Mouse (Mus musculus) heart, embryonic 12.5 days (tissue): ENCODE results near the gene Prap1. TPM values are rescaled to one million over a fixed set of nuclear protein-coding genes. Genes with fewer than 3 reads are reported as not detected.
"Not testable (repeated sequence)": the region's sequence is repeated elsewhere in the genome, so short reads cannot be mapped to it uniquely, and the experiment has no call there.

Source experiments
- ATAC-seq: fragments of 200-750 bp; cut with Nextera tagmentation; 2 replicates; pipeline ENCODE4 v1.8.0; 2017; ENCODE audit warnings: moderate TSS enrichment, moderate library complexity; ENCODE audit not compliant: insufficient number of reproducible peaks, low FRiP score
- H3K27ac ChIP-seq: fragments of 300-500 bp; sonication (generic); 2 replicates; pipeline ENCODE4 v1.5.1; 2016; ENCODE audit warnings: mild to moderate bottlenecking, moderate library complexity; ENCODE audit not compliant: poor library complexity, severe bottlenecking
- H3K27me3 ChIP-seq: fragments of 300-500 bp; sonication (generic); replicated peaks from 2 replicates; pipeline ENCODE4 v1.6.1; 2016; ENCODE audit warnings: mild to moderate bottlenecking, moderate library complexity
- H3K36me3 ChIP-seq: fragments of 300-500 bp; sonication (generic); 2 replicates; pipeline ENCODE4 v1.6.1; 2016; ENCODE audit warnings: mild to moderate bottlenecking, moderate library complexity
- H3K4me1 ChIP-seq: fragments of 300-500 bp; sonication (generic); replicated peaks from 2 replicates; pipeline ENCODE4 v1.6.1; 2016; ENCODE audit warnings: mild to moderate bottlenecking
- H3K4me2 ChIP-seq: fragments of 300-500 bp; sonication (generic); 2 replicates; pipeline ENCODE4 v1.6.1; 2016; ENCODE audit warnings: mild to moderate bottlenecking, moderate library complexity
- H3K4me3 ChIP-seq: fragments of 300-500 bp; sonication (generic); 2 replicates; pipeline ENCODE4 v1.5.1; 2016; ENCODE audit warnings: mild to moderate bottlenecking
- H3K9ac ChIP-seq: fragments of 300-500 bp; sonication (generic); 2 replicates; pipeline ENCODE4 v1.6.1; 2016; ENCODE audit warnings: mild to moderate bottlenecking, moderate library complexity
- H3K9me3 ChIP-seq: fragments of 300-500 bp; sonication (generic); replicated peaks from 2 replicates; pipeline ENCODE4 v1.6.1; 2016; ENCODE audit warnings: mild to moderate bottlenecking, moderate library complexity
- WGBS: fragments of 180-500 bp; shearing (Covaris S2); methylation state at CpG from one replicate; pipeline ENCODE4 v1.1.7; 2016; 5-methylcytosine and 5-hydroxymethylcytosine counted together
- polyA plus RNA-seq: library from polyadenylated mRNA; unstranded; fragments of >200 nt; fragmentation: Nextera tagmentation; extraction: Ambion mirVana; gene quantifications from 2 replicates; pipeline ENCODE4 v1.2.1, GENCODE M21; 2016

Prap1 gene
- polyA plus RNA-seq, 1 experiment from 2014 or later = not detected

- peak within 1 kb of the TSS; percentile 86 for H3K4me2 ChIP-seq
- peaks cover 10% of the 10 kb centered on the region; the same call in 1 of the 2 replicates for H3K4me1 ChIP-seq
- peak within 1 kb of the TSS; percentile 84 for H3K27ac ChIP-seq
- 5% methylated on average over 28 of the region's 28 CpGs for WGBS
- peak within 1 kb of the TSS; percentile 80 for H3K4me3 ChIP-seq
- ATAC-seq = peak; percentile 97
- H3K9me3 ChIP-seq = peaks cover 3% of the 10 kb centered on the region; the same call in 1 of the 2 replicates
- H3K36me3 ChIP-seq = peaks cover 15% of the 10 kb centered on the region
- H3K9ac ChIP-seq = peak within 1 kb of the TSS; percentile 83
- H3K27me3 ChIP-seq = no peaks in the 10 kb centered on the region
These were observed 23.3 kb downstream of the Prap1 start, which contains the start of gene Echs1 for GRCm38 (mm10) chr7:140116329-140117054. TSS of gene Echs1 (minus strand) at chr7:140116476.

- Histone ChIP-seq H3K4me3 (no peak overlapping the region), H3K36me3 (no peaks in the 10 kb centered on the region), H3K4me1 (peaks cover 3% of the 10 kb centered on the region; the same call in 1 of the 2 replicates), H3K9ac (no peak overlapping the region), H3K4me2 (no peak overlapping the region), H3K27ac (no peak overlapping the region), H3K9me3 (peaks cover 3% of the 10 kb centered on the region; the same call in 1 of the 2 replicates), H3K27me3 (no peaks in the 10 kb centered on the region)
- ATAC-seq = no peak
- WGBS = 81% methylated on average over 2 of the region's 2 CpGs
These were observed 27.3 kb downstream of the Prap1 start for GRCm38 (mm10) chr7:140120484-140120883.

GRCm38 (mm10) chr7:140121338-140121910, 28.2 kb downstream of the Prap1 start:
- H3K36me3 ChIP-seq = no peaks in the 10 kb centered on the region
- H3K9ac ChIP-seq = no peak overlapping the region
- WGBS = 68% methylated on average over 13 of the region's 13 CpGs
- H3K27me3 ChIP-seq = no peaks in the 10 kb centered on the region
- no peak for ATAC-seq
- no peak overlapping the region for H3K4me2 ChIP-seq
- 0 out of 2 replicates have a peak, but pooled peaks cover 6% of the 10 kb centered on the region for H3K4me1 ChIP-seq
- H3K9me3 ChIP-seq = peaks cover 3% of the 10 kb centered on the region; the same call in 1 of the 2 replicates
- H3K27ac ChIP-seq = no peak overlapping the region
- no peak overlapping the region for H3K4me3 ChIP-seq

- H3K9ac ChIP-seq = no peak overlapping the region
- H3K27me3 ChIP-seq = no peaks in the 10 kb centered on the region
- peaks cover 3% of the 10 kb centered on the region; the same call in 1 of the 2 replicates for H3K4me1 ChIP-seq
- H3K4me2 ChIP-seq = no peak overlapping the region
- peaks cover 3% of the 10 kb centered on the region; the same call in 1 of the 2 replicates for H3K9me3 ChIP-seq
- H3K4me3 ChIP-seq = no peak overlapping the region
- H3K27ac ChIP-seq = no peak overlapping the region
- ATAC-seq = no peak
- no peaks in the 10 kb centered on the region for H3K36me3 ChIP-seq
- 16% methylated on average over 4 of the region's 4 CpGs for WGBS
These were observed 29.6 kb downstream of the Prap1 start for GRCm38 (mm10) chr7:140122765-140123164.

GRCm38 (mm10) chr7:140124382-140124781, 31.2 kb downstream of the Prap1 start:
- no peak overlapping the region for H3K4me3 ChIP-seq
- peaks cover 3% of the 10 kb centered on the region; the same call in 1 of the 2 replicates for H3K9me3 ChIP-seq
- no peak for ATAC-seq
- peaks cover 3% of the 10 kb centered on the region; the same call in 1 of the 2 replicates for H3K4me1 ChIP-seq
- H3K27me3 ChIP-seq = no peaks in the 10 kb centered on the region
- no peak overlapping the region for H3K4me2 ChIP-seq
- H3K9ac ChIP-seq = no peak overlapping the region
- WGBS = 81% methylated on average over 1 of the region's 1 CpGs
- H3K27ac ChIP-seq = no peak overlapping the region
- peaks cover 3% of the 10 kb centered on the region; the same call in 1 of the 2 replicates for H3K36me3 ChIP-seq

- Histone ChIP-seq H3K9ac (peak overlapping the region; percentile 80), H3K4me3 (peak overlapping the region; percentile 71), H3K4me2 (peak overlapping the region; percentile 80), H3K27me3 (no peaks in the 10 kb centered on the region), H3K36me3 (peaks cover 11% of the 10 kb centered on the region), H3K9me3 (no peaks in the 10 kb centered on the region), H3K4me1 (peaks cover 3% of the 10 kb centered on the region; the same call in 1 of the 2 replicates), H3K27ac (no peak overlapping the region)
- peak; percentile 99 for ATAC-seq
- WGBS = 2% methylated on average over 39 of the region's 40 CpGs
These were observed 32.3 kb downstream of the Prap1 start for GRCm38 (mm10) chr7:140125278-140126021.

- WGBS = 6% methylated on average over 5 of the region's 5 CpGs
- Histone ChIP-seq H3K4me3 (peak overlapping the region; percentile 71), H3K9me3 (no peaks in the 10 kb centered on the region), H3K27ac (no peak overlapping the region), H3K4me2 (peak overlapping the region; percentile 80), H3K9ac (peak overlapping the region; percentile 80), H3K36me3 (peaks cover 17% of the 10 kb centered on the region), H3K4me1 (peaks cover 3% of the 10 kb centered on the region; the same call in 1 of the 2 replicates), H3K27me3 (no peaks in the 10 kb centered on the region)
- ATAC-seq = peak; percentile 16
These were observed 32.8 kb downstream of the Prap1 start for GRCm38 (mm10) chr7:140126022-140126350.

GRCm38 (mm10) chr7:140126934-140127333, 33.7 kb downstream of the Prap1 start:
- Histone ChIP-seq H3K4me2 (no peak overlapping the region), H3K27me3 (no peaks in the 10 kb centered on the region), H3K4me1 (peaks cover 3% of the 10 kb centered on the region; the same call in 1 of the 2 replicates), H3K9ac (no peak overlapping the region), H3K4me3 (no peak overlapping the region), H3K36me3 (peaks cover 21% of the 10 kb centered on the region), H3K27ac (no peak overlapping the region), H3K9me3 (no peaks in the 10 kb centered on the region)
- 88% methylated on average over 3 of the region's 3 CpGs for WGBS
- ATAC-seq = no peak

- no peak for ATAC-seq
- Histone ChIP-seq H3K4me1 (peaks cover 3% of the 10 kb centered on the region; the same call in 1 of the 2 replicates), H3K4me3 (no peak overlapping the region), H3K27me3 (no peaks in the 10 kb centered on the region), H3K36me3 (peaks cover 25% of the 10 kb centered on the region), H3K9ac (no peak overlapping the region), H3K9me3 (no peaks in the 10 kb centered on the region), H3K4me2 (no peak overlapping the region), H3K27ac (no peak overlapping the region)
- 78% methylated on average over 2 of the region's 2 CpGs for WGBS
These were observed 34.7 kb downstream of the Prap1 start for GRCm38 (mm10) chr7:140127911-140128310.

- not testable (repeated sequence) for H3K9me3 ChIP-seq, ATAC-seq, H3K27me3 ChIP-seq, H3K4me3 ChIP-seq, H3K27ac ChIP-seq, H3K9ac ChIP-seq, H3K4me1 ChIP-seq, H3K4me2 ChIP-seq
- WGBS = 88% methylated on average over 7 of the region's 7 CpGs
- H3K36me3 ChIP-seq = peaks cover 31% of the 10 kb centered on the region
These were observed 39.0 kb downstream of the Prap1 start for GRCm38 (mm10) chr7:140132184-140132583.

GRCm38 (mm10) chr7:140134033-140134432, 40.8 kb downstream of the Prap1 start:
- peaks cover 30% of the 10 kb centered on the region for H3K36me3 ChIP-seq
- not testable (repeated sequence) for H3K27ac ChIP-seq, H3K4me2 ChIP-seq, ATAC-seq, H3K27me3 ChIP-seq, H3K9me3 ChIP-seq, H3K4me3 ChIP-seq, H3K9ac ChIP-seq, H3K4me1 ChIP-seq
- WGBS = 86% methylated on average over 7 of the region's 7 CpGs
